10 mouse cellular contexts compared by ENCODE assay signal in the genomic region with DNA sequence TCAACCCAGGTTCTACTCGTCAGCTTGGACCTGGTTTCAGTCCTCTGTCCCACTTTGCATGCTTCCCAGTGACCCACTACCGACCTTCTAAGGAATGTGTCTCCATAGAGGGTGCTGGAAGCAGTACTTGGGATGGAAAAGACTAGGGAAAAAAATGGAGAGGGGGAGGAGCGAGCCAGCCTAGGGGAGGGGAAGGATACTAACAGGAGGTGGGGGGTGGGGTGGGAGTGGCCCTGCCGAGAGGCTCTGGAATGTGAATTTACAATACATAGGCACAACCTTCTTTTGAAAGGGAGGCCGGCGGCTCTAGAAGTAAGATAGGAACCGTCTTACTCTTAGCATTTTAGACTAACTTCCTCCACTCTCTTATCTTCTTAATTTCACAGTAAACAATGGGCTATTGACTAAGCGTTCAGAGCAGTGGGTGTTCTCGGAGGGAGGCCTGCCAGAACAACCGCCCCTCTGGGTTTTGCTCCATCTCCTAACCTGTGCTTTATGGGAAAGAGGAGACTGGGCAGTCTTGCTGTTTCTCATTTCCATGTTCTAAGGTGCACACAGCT.
DNase-seq lines count a peak whose midpoint lies in the region; ATAC-seq and TF ChIP-seq lines count a peak whose summit lies in the region.
"Had no signal": no experiment of that assay in that cellular context is flagged by ENCODE, and none has a peak within 500 bp of the region (broad histone marks: within the 10 kb centered on the region; RNA-seq: fewer than 3 reads in every experiment).

No protein-coding gene starts in this region.

- no peak overlapping the region for H3K9ac ChIP-seq in midbrain, postnatal 0 days (replicated peaks; ENCODE audit: low read length, poor library complexity, severe bottlenecking)
- H3K9ac ChIP-seq in limb, embryonic 12.5 days (replicated peaks) = no peak overlapping the region
- H3K9ac ChIP-seq in stomach, embryonic 15.5 days = no peak overlapping the region

- no peak for ATAC-seq in midbrain, postnatal 0 days (ENCODE audit: low FRiP score)
- ATAC-seq in limb, embryonic 12.5 days (ENCODE audit: insufficient number of reproducible peaks, insufficient read depth, low FRiP score, low TSS enrichment, low read depth) = 0 out of 2 replicates have a peak, but pooled peaks have one; percentile 43
- peak; percentile 75 for ATAC-seq in stomach, embryonic 15.5 days (ENCODE audit: insufficient read depth, low FRiP score, low read depth)
- ATAC-seq: activated CD4-positive, CD25-positive, alpha-beta regulatory T cell, adult 4 months had no signal

- peaks cover 31% of the 10 kb centered on the region for H3K4me1 ChIP-seq in midbrain, embryonic 10.5 days
- H3K4me1 ChIP-seq in midbrain, postnatal 0 days (ENCODE audit: insufficient read depth, low read length) = no peaks in the 10 kb centered on the region
- H3K4me1 ChIP-seq in limb, embryonic 12.5 days (replicated peaks) = peaks cover 46% of the 10 kb centered on the region
- peaks cover 16% of the 10 kb centered on the region for H3K4me1 ChIP-seq in stomach, embryonic 15.5 days

- DNase-seq in adrenal gland, postnatal 14 days = peak; percentile 25
- no peak for DNase-seq in adrenal gland, adult 8-10 months
- DNase-seq in midbrain, embryonic 10.5 days (ENCODE audit: low spot score) = peak; percentile 35
- no peak for DNase-seq in midbrain, postnatal 0 days (ENCODE audit: low spot score)
- no peak for DNase-seq in right cerebral cortex, adult 2 months (ENCODE audit: low spot score in 2 of 2)
- no peak for DNase-seq in gastrocnemius, postnatal 10 days

- no peaks in the 10 kb centered on the region for H3K36me3 ChIP-seq in midbrain, embryonic 10.5 days
- H3K36me3 ChIP-seq in midbrain, postnatal 0 days (ENCODE audit: insufficient read depth, low read length) = no peaks in the 10 kb centered on the region
- no peaks in the 10 kb centered on the region for H3K36me3 ChIP-seq in limb, embryonic 12.5 days
- no peaks in the 10 kb centered on the region for H3K36me3 ChIP-seq in stomach, embryonic 15.5 days

- WGBS in midbrain, embryonic 10.5 days = 6% methylated on average over 10 of the region's 10 CpGs
- WGBS in midbrain, postnatal 0 days = 19% methylated on average over 10 of the region's 10 CpGs
- WGBS in limb, embryonic 12.5 days = 14% methylated on average over 10 of the region's 10 CpGs
- WGBS in stomach, embryonic 15.5 days = 18% methylated on average over 10 of the region's 10 CpGs

- no peak overlapping the region for H3K4me2 ChIP-seq in midbrain, postnatal 0 days (ENCODE audit: low read depth, low read length, poor library complexity, severe bottlenecking)
- peak overlapping the region; percentile 30 for H3K4me2 ChIP-seq in limb, embryonic 12.5 days
- H3K4me2 ChIP-seq in stomach, embryonic 15.5 days = peak overlapping the region; percentile 29; the same call in 1 of the 2 replicates

- no peaks in the 10 kb centered on the region for H3K9me3 ChIP-seq in midbrain, embryonic 10.5 days (replicated peaks)
- no peaks in the 10 kb centered on the region for H3K9me3 ChIP-seq in midbrain, postnatal 0 days (ENCODE audit: low read length)
- no peaks in the 10 kb centered on the region for H3K9me3 ChIP-seq in limb, embryonic 12.5 days
- no peaks in the 10 kb centered on the region for H3K9me3 ChIP-seq in stomach, embryonic 15.5 days

- no peak for TF ChIP-seq CTCF in midbrain, postnatal 0 days (IDR thresholded peaks at IDR 0.05)

- H3K27ac ChIP-seq in midbrain, embryonic 10.5 days (replicated peaks) = peak overlapping the region; percentile 38; the same call in 1 of the 2 replicates
- no peak overlapping the region for H3K27ac ChIP-seq in midbrain, postnatal 0 days (ENCODE audit: low read depth, low read length)
- H3K27ac ChIP-seq in limb, embryonic 12.5 days = no peak overlapping the region
- H3K27ac ChIP-seq in stomach, embryonic 15.5 days = peak overlapping the region; percentile 57

- H3K27me3 ChIP-seq in midbrain, embryonic 10.5 days (ENCODE audit: low read depth, poor library complexity, severe bottlenecking) = peaks cover 12% of the 10 kb centered on the region; the same call in 1 of the 2 replicates
- no peaks in the 10 kb centered on the region for H3K27me3 ChIP-seq in midbrain, postnatal 0 days (ENCODE audit: insufficient read depth, low read length)
- H3K27me3 ChIP-seq in limb, embryonic 12.5 days = no peaks in the 10 kb centered on the region; the same call in 1 of the 2 replicates
- no peaks in the 10 kb centered on the region for H3K27me3 ChIP-seq in stomach, embryonic 15.5 days (replicated peaks)

- 0 out of 2 replicates have a peak overlapping the region, but pooled peaks have one; percentile 14 for H3K4me3 ChIP-seq in midbrain, embryonic 10.5 days
- H3K4me3 ChIP-seq in midbrain, postnatal 0 days (ENCODE audit: low read depth, low read length) = no peak overlapping the region
- H3K4me3 ChIP-seq in limb, embryonic 12.5 days (replicated peaks) = no peak overlapping the region
- H3K4me3 ChIP-seq in stomach, embryonic 15.5 days (replicated peaks) = no peak overlapping the region
- H3K4me3 ChIP-seq: myocyte had no signal

Comparison
In these comparisons a context has a peak if more than half of its experiments do, and no peak if none do; other contexts are left out.
1. DNase-seq: peak in adrenal gland, postnatal 14 days (single experiment) and midbrain, embryonic 10.5 days (single experiment); none in adrenal gland, adult 8-10 months (single experiment), midbrain, postnatal 0 days (single experiment), right cerebral cortex, adult 2 months (0 of 2) and gastrocnemius, postnatal 10 days (single experiment).
2. H3K27ac ChIP-seq: peak in midbrain, embryonic 10.5 days (single experiment) and stomach, embryonic 15.5 days (single experiment); none in midbrain, postnatal 0 days (single experiment) and limb, embryonic 12.5 days (single experiment).